In genomic region chr17:23924531-23925007, GRCm38 (mm10) we compare ENCODE assay signal across 7 mouse cellular contexts. TPM values are rescaled to one million over a fixed set of nuclear protein-coding genes. Genes with fewer than 3 reads are reported as not detected.
DNase-seq lines count a peak whose midpoint lies in the region; ATAC-seq and TF ChIP-seq lines count a peak whose summit lies in the region.

No protein-coding gene starts in this region.

- DNase-seq in adrenal gland, postnatal 25 days: peak; percentile 87
- peak; percentile 94 to 96 for DNase-seq in heart, adult 2 months
- peak; percentile 93 to 94 for DNase-seq in kidney, adult 8-10 months
- peak; percentile 53 to 81 for DNase-seq in spleen, postnatal 10 days (ENCODE audit: low spot score in 2 of 2)

- no peaks in the 10 kb centered on the region for H3K36me3 ChIP-seq in embryonic facial prominence, embryonic 12.5 days
- H3K36me3 ChIP-seq in heart, adult 2 months (ENCODE audit: control insufficient read depth, insufficient read depth, low read length): no peaks in the 10 kb centered on the region
- no peaks in the 10 kb centered on the region for H3K36me3 ChIP-seq in limb, embryonic 13.5 days
- no peaks in the 10 kb centered on the region for H3K36me3 ChIP-seq in midbrain, embryonic 16.5 days (ENCODE audit: control insufficient read depth, insufficient read depth, low read length)

- no peak for TF ChIP-seq EP300 in heart, adult 2 months (IDR thresholded peaks at IDR 0.05; ENCODE audit: insufficient read depth, low read depth, low read length)

- H3K4me2 ChIP-seq in embryonic facial prominence, embryonic 12.5 days (replicated peaks): peak overlapping the region; percentile 72
- peak overlapping the region; percentile 76 for H3K4me2 ChIP-seq in limb, embryonic 13.5 days (replicated peaks)
- peak overlapping the region; percentile 93 for H3K4me2 ChIP-seq in midbrain, embryonic 16.5 days (ENCODE audit: low read length)

- peak; percentile 27; the same call in 1 of the 2 replicates for TF ChIP-seq CTCF in heart, adult 2 months (IDR thresholded peaks at IDR 0.05)

- H3K4me1 ChIP-seq in embryonic facial prominence, embryonic 12.5 days: peaks cover 8% of the 10 kb centered on the region; the same call in 1 of the 2 replicates
- H3K4me1 ChIP-seq in heart, adult 2 months (ENCODE audit: control insufficient read depth, insufficient read depth, low read length): peaks cover 2% of the 10 kb centered on the region
- H3K4me1 ChIP-seq in limb, embryonic 13.5 days: peaks cover 9% of the 10 kb centered on the region
- peaks cover 8% of the 10 kb centered on the region for H3K4me1 ChIP-seq in midbrain, embryonic 16.5 days (ENCODE audit: control insufficient read depth, insufficient read depth, low read length)

- H3K9me3 ChIP-seq in embryonic facial prominence, embryonic 12.5 days: no peaks in the 10 kb centered on the region
- no peaks in the 10 kb centered on the region for H3K9me3 ChIP-seq in limb, embryonic 13.5 days
- no peaks in the 10 kb centered on the region for H3K9me3 ChIP-seq in midbrain, embryonic 16.5 days (replicated peaks; ENCODE audit: control insufficient read depth, low read length, poor library complexity, severe bottlenecking)

- peak overlapping the region; percentile 65 for H3K9ac ChIP-seq in embryonic facial prominence, embryonic 12.5 days
- peak overlapping the region; percentile 37 for H3K9ac ChIP-seq in heart, adult 2 months (ENCODE audit: low read depth, low read length)
- peak overlapping the region; percentile 74 for H3K9ac ChIP-seq in limb, embryonic 13.5 days
- peak overlapping the region; percentile 73 for H3K9ac ChIP-seq in midbrain, embryonic 16.5 days (ENCODE audit: low read depth, low read length)

- H3K79me2 ChIP-seq in heart, adult 2 months (replicated peaks; ENCODE audit: control insufficient read depth, insufficient read depth, low read length): no peaks in the 10 kb centered on the region

- peak overlapping the region; percentile 95 for H3K27ac ChIP-seq in embryonic facial prominence, embryonic 12.5 days
- peak overlapping the region; percentile 82 for H3K27ac ChIP-seq in heart, adult 2 months
- H3K27ac ChIP-seq in limb, embryonic 13.5 days: peak overlapping the region; percentile 94
- H3K27ac ChIP-seq in midbrain, embryonic 16.5 days (ENCODE audit: low read length): peak overlapping the region; percentile 89

- intact Hi-C loops in heart, adult 2 months (cut with DNase I): no loop called here

- peak overlapping the region; percentile 50 for H3K4me3 ChIP-seq in embryonic facial prominence, embryonic 12.5 days
- peak overlapping the region; percentile 48 for H3K4me3 ChIP-seq in heart, adult 2 months
- peak overlapping the region; percentile 57 for H3K4me3 ChIP-seq in limb, embryonic 13.5 days
- peak overlapping the region; percentile 64 for H3K4me3 ChIP-seq in midbrain, embryonic 16.5 days (ENCODE audit: low read depth, low read length)

- no peaks in the 10 kb centered on the region for H3K27me3 ChIP-seq in embryonic facial prominence, embryonic 12.5 days
- H3K27me3 ChIP-seq in heart, adult 2 months (ENCODE audit: control insufficient read depth, insufficient read depth, low read length): no peaks in the 10 kb centered on the region
- no peaks in the 10 kb centered on the region for H3K27me3 ChIP-seq in limb, embryonic 13.5 days
- H3K27me3 ChIP-seq in midbrain, embryonic 16.5 days (ENCODE audit: control insufficient read depth, insufficient read depth, low read depth, low read length): no peaks in the 10 kb centered on the region

- peak; percentile 98 for ATAC-seq in embryonic facial prominence, embryonic 12.5 days (ENCODE audit: insufficient number of reproducible peaks, insufficient read depth, low FRiP score, low TSS enrichment)
- ATAC-seq in limb, embryonic 13.5 days (ENCODE audit: low FRiP score, low read depth): peak; percentile 98
- peak; percentile 98 for ATAC-seq in midbrain, embryonic 16.5 days

- 1% methylated on average over 29 of the region's 29 CpGs for WGBS in embryonic facial prominence, embryonic 12.5 days
- WGBS in heart, adult 2 months: under 1% methylated on average over 29 of the region's 29 CpGs
- 0% methylated on average over 29 of the region's 29 CpGs for WGBS in limb, embryonic 13.5 days
- WGBS in midbrain, embryonic 16.5 days: under 1% methylated on average over 29 of the region's 29 CpGs

- peak; percentile 72 for TF ChIP-seq POLR2A in heart, adult 2 months (IDR thresholded peaks at IDR 0.05; ENCODE audit: insufficient read depth, low read depth, low read length)

RNA-seq across cellular contexts. Expression of gene Dcpp3, which starts 7.3 kb away (rescaled TPM):
- total RNA-seq in adrenal gland, postnatal 25 days (2021): not detected in 2 replicates
- polyA plus RNA-seq in embryonic facial prominence, embryonic 12.5 days (2016; fragmentation: Nextera tagmentation; extraction: Ambion mirVana): not detected in 2 replicates
- total RNA-seq in heart, adult 2 months (2021): not detected
- not detected in 2 replicates for polyA plus RNA-seq in heart, adult 2 months (2012; rRNA removed)
- not detected in 2 replicates for polyA plus RNA-seq in limb, embryonic 13.5 days (2015; fragmentation: Nextera tagmentation; extraction: Ambion mirVana)
- polyA plus RNA-seq in midbrain, embryonic 16.5 days (2015; fragmentation: Nextera tagmentation; extraction: Ambion mirVana): not detected in 2 replicates

RNA-seq across cellular contexts. Expression of gene Sbp, which starts 16.9 kb away (rescaled TPM):
- not detected in 2 replicates for total RNA-seq in adrenal gland, postnatal 25 days (2021)
- not detected in 2 replicates for polyA plus RNA-seq in embryonic facial prominence, embryonic 12.5 days (2016; fragmentation: Nextera tagmentation; extraction: Ambion mirVana)
- total RNA-seq in heart, adult 2 months (2021): not detected
- polyA plus RNA-seq in heart, adult 2 months (2012; rRNA removed): not detected in 2 replicates
- polyA plus RNA-seq in limb, embryonic 13.5 days (2015; fragmentation: Nextera tagmentation; extraction: Ambion mirVana): not detected in 2 replicates
- not detected in 2 replicates for polyA plus RNA-seq in midbrain, embryonic 16.5 days (2015; fragmentation: Nextera tagmentation; extraction: Ambion mirVana)

RNA-seq across cellular contexts. Expression of gene Sbpl, which starts 30.5 kb away (rescaled TPM):
- total RNA-seq in adrenal gland, postnatal 25 days (2021): not detected in 2 replicates
- not detected in 2 replicates for polyA plus RNA-seq in embryonic facial prominence, embryonic 12.5 days (2016; fragmentation: Nextera tagmentation; extraction: Ambion mirVana)
- total RNA-seq in heart, adult 2 months (2021): not detected
- polyA plus RNA-seq in heart, adult 2 months (2012; rRNA removed): not detected in 2 replicates
- not detected in 2 replicates for polyA plus RNA-seq in limb, embryonic 13.5 days (2015; fragmentation: Nextera tagmentation; extraction: Ambion mirVana)
- polyA plus RNA-seq in midbrain, embryonic 16.5 days (2015; fragmentation: Nextera tagmentation; extraction: Ambion mirVana): not detected in 2 replicates

RNA-seq across cellular contexts. Expression of gene Dcpp2, which starts 43.9 kb away (rescaled TPM):
- not detected in 2 replicates for total RNA-seq in adrenal gland, postnatal 25 days (2021)
- polyA plus RNA-seq in embryonic facial prominence, embryonic 12.5 days (2016; fragmentation: Nextera tagmentation; extraction: Ambion mirVana): not detected in 2 replicates
- total RNA-seq in heart, adult 2 months (2021): not detected
- polyA plus RNA-seq in heart, adult 2 months (2012; rRNA removed): not detected in 2 replicates
- polyA plus RNA-seq in limb, embryonic 13.5 days (2015; fragmentation: Nextera tagmentation; extraction: Ambion mirVana): not detected in 2 replicates
- not detected in 2 replicates for polyA plus RNA-seq in midbrain, embryonic 16.5 days (2015; fragmentation: Nextera tagmentation; extraction: Ambion mirVana)

RNA-seq across cellular contexts. Expression of gene Dcpp1, which starts 43.9 kb away (rescaled TPM):
- total RNA-seq in adrenal gland, postnatal 25 days (2021): not detected in 2 replicates
- polyA plus RNA-seq in embryonic facial prominence, embryonic 12.5 days (2016; fragmentation: Nextera tagmentation; extraction: Ambion mirVana): not detected in 2 replicates
- not detected for total RNA-seq in heart, adult 2 months (2021)
- not detected in 2 replicates for polyA plus RNA-seq in heart, adult 2 months (2012; rRNA removed)
- not detected in 2 replicates for polyA plus RNA-seq in limb, embryonic 13.5 days (2015; fragmentation: Nextera tagmentation; extraction: Ambion mirVana)
- polyA plus RNA-seq in midbrain, embryonic 16.5 days (2015; fragmentation: Nextera tagmentation; extraction: Ambion mirVana): not detected in 2 replicates

Comparison
In these comparisons a context has a peak if more than half of its experiments do, and no peak if none do; other contexts are left out.
1. Peak in every context shown above with its lines: DNase-seq, ATAC-seq, H3K4me3 ChIP-seq and H3K27ac ChIP-seq.